In genomic region chr1:92277199-92277747, GRCm38 (mm10) we compare ENCODE assay signal across 22 mouse cellular contexts.
A peak's percentile ranks its signal among the peaks of the same experiment; 100 is the strongest.
DNase-seq lines count a peak whose midpoint lies in the region; ATAC-seq and TF ChIP-seq lines count a peak whose summit lies in the region.
"Had no signal": no experiment of that assay in that cellular context is flagged by ENCODE, and none has a peak within 500 bp of the region (broad histone marks: within the 10 kb centered on the region; RNA-seq: fewer than 3 reads in every experiment).

No protein-coding gene starts in this region.

- peak overlapping the region; percentile 46 for H3K27ac ChIP-seq in hindbrain, embryonic 15.5 days (replicated peaks)
- no peak overlapping the region for H3K27ac ChIP-seq in hindbrain, embryonic 11.5 days (ENCODE audit: low read depth, low read length)
- no peak overlapping the region for H3K27ac ChIP-seq in hindbrain, embryonic 16.5 days (ENCODE audit: low read depth, low read length)
- peak overlapping the region; percentile 74 for H3K27ac ChIP-seq in neural tube, embryonic 15.5 days (replicated peaks)
- no peak overlapping the region for H3K27ac ChIP-seq in stomach, postnatal 0 days (replicated peaks)
- H3K27ac ChIP-seq: embryonic facial prominence, embryonic 12.5 days; embryonic facial prominence, embryonic 15.5 days; gastrocnemius, adult 2 months had no signal

- peaks cover 6% of the 10 kb centered on the region; the same call in 1 of the 2 replicates for H3K4me1 ChIP-seq in hindbrain, embryonic 15.5 days (replicated peaks)
- 0 out of 2 replicates have a peak, but pooled peaks cover under 1% of the 10 kb centered on the region for H3K4me1 ChIP-seq in hindbrain, embryonic 11.5 days (replicated peaks; ENCODE audit: control insufficient read depth, insufficient read depth, low read length)
- peaks cover under 1% of the 10 kb centered on the region; the same call in 1 of the 2 replicates for H3K4me1 ChIP-seq in hindbrain, embryonic 16.5 days (ENCODE audit: control insufficient read depth, insufficient read depth, low read depth, low read length)
- peaks cover 7% of the 10 kb centered on the region; the same call in 1 of the 2 replicates for H3K4me1 ChIP-seq in neural tube, embryonic 15.5 days
- no peaks in the 10 kb centered on the region for H3K4me1 ChIP-seq in stomach, postnatal 0 days (replicated peaks; ENCODE audit: control insufficient read depth, insufficient read depth)
- H3K4me1 ChIP-seq: embryonic facial prominence, embryonic 12.5 days; embryonic facial prominence, embryonic 15.5 days had no signal

- TF ChIP-seq CTCF in brain, embryonic 14.5 days (IDR thresholded peaks at IDR 0.05; ENCODE audit: borderline replicate concordance, extremely low read depth, insufficient read depth, insufficient read length) = no peak
- no peak for TF ChIP-seq CTCF in stomach, postnatal 0 days (IDR thresholded peaks at IDR 0.05; ENCODE audit: low read depth)

- DNase-seq in hindbrain, embryonic 11.5 days (ENCODE audit: low spot score) = no peak
- DNase-seq in brain, embryonic 14.5 days (ENCODE audit: low read depth) = peak; percentile 8
- no peak for DNase-seq in stomach, postnatal 0 days (ENCODE audit: low spot score)
- DNase-seq: adrenal gland, adult 2 months; adrenal gland, postnatal 14 days; cerebellum, adult 11-12 months; cerebellum, adult 8-10 months; cerebellum, postnatal 10 days; forebrain, postnatal 0 days; gastrocnemius, adult 2 months; gastrocnemius, postnatal 14 days; heart, adult 11 months had no signal

- no peak for TF ChIP-seq EP300 in stomach, postnatal 0 days (optimal IDR thresholded peaks at IDR 0.05)

- WGBS in hindbrain, embryonic 15.5 days = 53% methylated on average over 5 of the region's 5 CpGs
- 76% methylated on average over 5 of the region's 5 CpGs for WGBS in hindbrain, embryonic 11.5 days
- 49% methylated on average over 5 of the region's 5 CpGs for WGBS in hindbrain, embryonic 16.5 days
- 46% methylated on average over 5 of the region's 5 CpGs for WGBS in neural tube, embryonic 15.5 days
- 85% methylated on average over 5 of the region's 5 CpGs for WGBS in stomach, postnatal 0 days

- no peak overlapping the region for H3K4me3 ChIP-seq in hindbrain, embryonic 15.5 days
- H3K4me3 ChIP-seq in hindbrain, embryonic 11.5 days (ENCODE audit: low read depth, low read length) = no peak overlapping the region
- H3K4me3 ChIP-seq in hindbrain, embryonic 16.5 days (ENCODE audit: low read length) = no peak overlapping the region
- no peak overlapping the region for H3K4me3 ChIP-seq in neural tube, embryonic 15.5 days (replicated peaks)
- no peak overlapping the region for H3K4me3 ChIP-seq in stomach, postnatal 0 days (ENCODE audit: low read depth, low read length)
- H3K4me3 ChIP-seq: embryonic facial prominence, embryonic 12.5 days; embryonic facial prominence, embryonic 15.5 days; gastrocnemius, adult 2 months had no signal

- peak; percentile 77 for ATAC-seq in hindbrain, embryonic 15.5 days (ENCODE audit: low FRiP score, low read depth)
- no peak for ATAC-seq in hindbrain, embryonic 11.5 days (ENCODE audit: low FRiP score)
- peak; percentile 78 for ATAC-seq in hindbrain, embryonic 16.5 days
- ATAC-seq in neural tube, embryonic 15.5 days (ENCODE audit: low FRiP score) = peak; percentile 75
- ATAC-seq in stomach, postnatal 0 days (ENCODE audit: low FRiP score, low TSS enrichment) = no peak
- ATAC-seq: CD4-positive, CD25-positive, alpha-beta regulatory T cell, adult 4 months; forebrain, embryonic 14.5 days; forebrain, postnatal 0 days; inflammation-experienced regulatory T-cells, adult 6 months; intestine, embryonic 16.5 days had no signal

- no peak for TF ChIP-seq POLR2A in brain, embryonic 14.5 days (IDR thresholded peaks at IDR 0.05; ENCODE audit: borderline replicate concordance, extremely low read depth, insufficient read depth, insufficient read length, poor library complexity, severe bottlenecking)

- H3K27me3 ChIP-seq in hindbrain, embryonic 15.5 days = no peaks in the 10 kb centered on the region
- H3K27me3 ChIP-seq in hindbrain, embryonic 11.5 days (ENCODE audit: control insufficient read depth, insufficient read depth, low read length) = no peaks in the 10 kb centered on the region
- H3K27me3 ChIP-seq in hindbrain, embryonic 16.5 days (replicated peaks; ENCODE audit: control insufficient read depth, insufficient read depth, low read length) = no peaks in the 10 kb centered on the region
- H3K27me3 ChIP-seq in neural tube, embryonic 15.5 days (replicated peaks) = no peaks in the 10 kb centered on the region; the same call in 1 of the 2 replicates
- no peaks in the 10 kb centered on the region for H3K27me3 ChIP-seq in stomach, postnatal 0 days (ENCODE audit: control insufficient read depth, insufficient read depth, low read length)
- H3K27me3 ChIP-seq: embryonic facial prominence, embryonic 12.5 days; embryonic facial prominence, embryonic 15.5 days had no signal

- no peak overlapping the region for H3K9ac ChIP-seq in hindbrain, embryonic 15.5 days
- H3K9ac ChIP-seq in hindbrain, embryonic 11.5 days (ENCODE audit: low read depth, low read length) = no peak overlapping the region
- no peak overlapping the region for H3K9ac ChIP-seq in hindbrain, embryonic 16.5 days (ENCODE audit: low read depth, low read length)
- H3K9ac ChIP-seq in neural tube, embryonic 15.5 days (replicated peaks) = no peak overlapping the region
- no peak overlapping the region for H3K9ac ChIP-seq in stomach, postnatal 0 days (ENCODE audit: low read length)
- H3K9ac ChIP-seq: embryonic facial prominence, embryonic 12.5 days; embryonic facial prominence, embryonic 15.5 days; forebrain, postnatal 0 days had no signal

- no peak overlapping the region for H3K4me2 ChIP-seq in hindbrain, embryonic 15.5 days
- no peak overlapping the region for H3K4me2 ChIP-seq in hindbrain, embryonic 11.5 days (replicated peaks; ENCODE audit: low read depth, low read length)
- no peak overlapping the region for H3K4me2 ChIP-seq in hindbrain, embryonic 16.5 days (ENCODE audit: low read length)
- no peak overlapping the region for H3K4me2 ChIP-seq in neural tube, embryonic 15.5 days
- no peak overlapping the region for H3K4me2 ChIP-seq in stomach, postnatal 0 days (replicated peaks; ENCODE audit: low read depth)
- H3K4me2 ChIP-seq: embryonic facial prominence, embryonic 12.5 days; embryonic facial prominence, embryonic 15.5 days; heart, embryonic 11.5 days had no signal

- H3K9me3 ChIP-seq in hindbrain, embryonic 15.5 days = no peaks in the 10 kb centered on the region
- H3K9me3 ChIP-seq in hindbrain, embryonic 11.5 days (ENCODE audit: control insufficient read depth, low read length) = no peaks in the 10 kb centered on the region
- no peaks in the 10 kb centered on the region for H3K9me3 ChIP-seq in hindbrain, embryonic 16.5 days (ENCODE audit: control insufficient read depth, low read length)
- H3K9me3 ChIP-seq in neural tube, embryonic 15.5 days (replicated peaks) = no peaks in the 10 kb centered on the region
- no peaks in the 10 kb centered on the region for H3K9me3 ChIP-seq in stomach, postnatal 0 days (ENCODE audit: control insufficient read depth, low read length)
- H3K9me3 ChIP-seq: embryonic facial prominence, embryonic 12.5 days; embryonic facial prominence, embryonic 15.5 days had no signal

- H3K36me3 ChIP-seq in hindbrain, embryonic 15.5 days = no peaks in the 10 kb centered on the region
- no peaks in the 10 kb centered on the region for H3K36me3 ChIP-seq in hindbrain, embryonic 11.5 days (ENCODE audit: control insufficient read depth, insufficient read depth, low read length)
- no peaks in the 10 kb centered on the region for H3K36me3 ChIP-seq in hindbrain, embryonic 16.5 days (ENCODE audit: control insufficient read depth, insufficient read depth, low read length)
- no peaks in the 10 kb centered on the region for H3K36me3 ChIP-seq in neural tube, embryonic 15.5 days
- no peaks in the 10 kb centered on the region for H3K36me3 ChIP-seq in stomach, postnatal 0 days (ENCODE audit: control insufficient read depth, insufficient read depth, low read length)
- H3K36me3 ChIP-seq: embryonic facial prominence, embryonic 12.5 days; embryonic facial prominence, embryonic 15.5 days had no signal

Comparison
In these comparisons a context has a peak if more than half of its experiments do, and no peak if none do; other contexts are left out.
1. ATAC-seq: peak in hindbrain, embryonic 15.5 days (single experiment), hindbrain, embryonic 16.5 days (single experiment) and neural tube, embryonic 15.5 days (single experiment); none in hindbrain, embryonic 11.5 days (single experiment) and stomach, postnatal 0 days (single experiment).
2. H3K27ac ChIP-seq: peak in hindbrain, embryonic 15.5 days (single experiment) and neural tube, embryonic 15.5 days (single experiment); none in hindbrain, embryonic 11.5 days (single experiment), hindbrain, embryonic 16.5 days (single experiment) and stomach, postnatal 0 days (single experiment).